Mouse (Mus musculus): ENCODE results near the gene Gm49661.

DNA sequence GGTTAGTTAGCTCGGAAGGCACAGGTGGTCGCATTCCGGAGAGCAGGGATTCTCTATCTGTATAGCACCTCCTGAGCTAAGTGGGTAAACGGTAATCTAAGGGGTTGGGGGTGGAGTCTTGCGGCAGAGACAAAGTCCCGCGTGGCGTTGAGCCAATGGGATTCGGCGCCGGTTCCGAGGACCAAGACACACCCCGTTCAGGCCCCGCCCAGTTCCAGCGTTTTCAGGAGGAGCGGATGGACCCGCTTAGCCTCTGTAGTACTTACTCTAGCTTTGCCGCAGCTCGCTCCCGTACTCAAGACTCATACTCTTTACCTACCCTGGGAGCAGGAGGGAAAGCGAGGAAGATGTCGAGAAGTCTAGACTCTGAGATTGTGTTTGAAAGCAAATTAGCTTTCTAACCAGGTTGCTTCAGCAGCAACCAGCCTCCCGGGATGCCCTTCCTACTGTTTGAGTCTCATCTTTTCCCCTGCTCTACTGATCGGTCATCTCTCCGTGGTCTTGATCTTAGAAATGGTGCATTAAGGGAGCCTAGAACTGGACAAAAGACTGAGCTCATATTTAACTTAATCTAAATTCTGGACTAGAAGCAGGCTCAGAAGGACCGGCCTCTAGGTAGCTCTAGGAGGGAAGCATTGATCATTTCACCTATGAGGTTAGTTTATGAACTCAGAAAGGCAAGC lies 24.6 kb downstream of the Gm49661 start:
- TF ChIP-seq POLR2A (IDR thresholded peaks at IDR 0.05; ENCODE audit: low read depth, low read length) (no peak), TBP (conservative IDR thresholded peaks at IDR 0.05; ENCODE audit: low read depth, low read length) (no peak), CHD1 (IDR thresholded peaks at IDR 0.05; ENCODE audit: low read depth, low read length) (no peak), USF1 (IDR thresholded peaks at IDR 0.05; ENCODE audit: low read depth, low read length) (no peak), SMC3 (IDR thresholded peaks at IDR 0.05; ENCODE audit: low read depth, low read length) (no peak), MEF2A (IDR thresholded peaks at IDR 0.05; ENCODE audit: borderline replicate concordance, low read depth, low read length) (no peak), ZKSCAN1 (IDR thresholded peaks at IDR 0.05; ENCODE audit: borderline replicate concordance, low read depth, low read length) (no peak), CTCF (conservative IDR thresholded peaks at IDR 0.05 in 1 of 2, IDR thresholded peaks at IDR 0.05 in 1 of 2; ENCODE audit: low read depth in 2 of 2, low read length in 2 of 2) (no peak), MYC (IDR thresholded peaks at IDR 0.05; ENCODE audit: low read depth, low read length) (no peak)
